Mouse (Mus musculus): ENCODE measurements around the gene Akap6.

DNA sequence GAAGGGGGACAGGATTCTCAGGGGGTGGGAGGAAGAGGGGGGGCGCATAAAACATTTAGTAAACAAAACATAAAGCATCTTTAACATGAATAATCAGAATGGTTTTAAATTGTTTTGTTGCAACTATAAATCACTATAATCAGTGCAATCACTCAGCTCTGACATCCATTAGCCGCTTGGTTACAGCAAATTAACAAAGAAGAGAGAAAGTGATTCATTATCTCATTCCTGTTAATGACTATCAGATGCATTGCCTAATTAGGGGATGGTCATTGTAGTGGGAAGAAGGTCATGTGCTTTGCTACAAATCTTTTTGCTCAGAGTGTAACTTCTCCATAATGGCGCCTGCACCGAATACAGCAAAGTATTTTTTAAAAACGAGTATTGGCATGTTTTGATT is 239.6 kb downstream of the Akap6 start:
- TF ChIP-seq CTCF (IDR thresholded peaks at IDR 0.05; ENCODE audit: borderline replicate concordance, control insufficient read depth, extremely low read depth, insufficient read depth, low read length, poor library complexity) (no peak), POLR2A (IDR thresholded peaks at IDR 0.05; ENCODE audit: control insufficient read depth, extremely low read depth, insufficient read depth, low read length, poor library complexity) (no peak)

All from thymus, adult 2 months (tissue).